Mouse (Mus musculus) limb, embryonic 12.5 days (tissue): Measurements from ENCODE around the gene Ern1. TPM values are rescaled to one million over a fixed set of nuclear protein-coding genes. Genes with fewer than 3 reads are reported as not detected.
"Not testable (repeated sequence)": the region's sequence is repeated elsewhere in the genome, so short reads cannot be mapped to it uniquely, and the experiment has no call there.

Experiments
- ATAC-seq: fragments of 200-750 bp; cut with Nextera tagmentation; 2 replicates; pipeline ENCODE4 v1.8.0; 2017; ENCODE audit warnings: low read depth, moderate TSS enrichment; ENCODE audit not compliant: insufficient number of reproducible peaks, insufficient read depth, low FRiP score, low TSS enrichment
- H3K27ac ChIP-seq: fragments of 300-500 bp; sonication (generic); 2 replicates; pipeline ENCODE4 v1.5.1; 2016; ENCODE audit warnings: mild to moderate bottlenecking, moderate library complexity
- H3K27me3 ChIP-seq: fragments of 300-500 bp; sonication (generic); 2 replicates; pipeline ENCODE4 v1.6.1; 2016; ENCODE audit warnings: mild to moderate bottlenecking, moderate library complexity
- H3K36me3 ChIP-seq: fragments of 300-500 bp; sonication (generic); 2 replicates; pipeline ENCODE4 v1.6.1; 2016; ENCODE audit warnings: mild to moderate bottlenecking, moderate library complexity
- H3K4me1 ChIP-seq: fragments of 300-500 bp; sonication (generic); replicated peaks from 2 replicates; pipeline ENCODE4 v1.6.1; 2016
- H3K4me2 ChIP-seq: fragments of 300-500 bp; sonication (generic); 2 replicates; pipeline ENCODE4 v1.6.1; 2016; ENCODE audit warnings: mild to moderate bottlenecking, moderate library complexity
- H3K4me3 ChIP-seq: fragments of 300-500 bp; sonication (generic); replicated peaks from 2 replicates; pipeline ENCODE4 v1.5.1; 2016; ENCODE audit warnings: mild to moderate bottlenecking
- H3K9ac ChIP-seq: fragments of 300-500 bp; sonication (generic); replicated peaks from 2 replicates; pipeline ENCODE4 v1.6.1; 2016; ENCODE audit warnings: mild to moderate bottlenecking, moderate library complexity
- H3K9me3 ChIP-seq: fragments of 300-500 bp; sonication (generic); 2 replicates; pipeline ENCODE4 v1.6.1; 2016; ENCODE audit warnings: mild to moderate bottlenecking, moderate library complexity
- whole genome bisulfite sequencing: fragments of 180-500 bp; shearing (Covaris S2); methylation state at CpG from one replicate; pipeline ENCODE4 v1.1.7; 2016; 5-methylcytosine and 5-hydroxymethylcytosine counted together
- polyA plus RNA-seq: library from polyadenylated mRNA; unstranded; fragments of >200 nt; fragmentation: Nextera tagmentation; extraction: Ambion mirVana; gene quantifications from 2 replicates; pipeline ENCODE4 v1.2.1, GENCODE M21; 2016

Gene Ern1
- polyA plus RNA-seq, 1 experiment from 2014 or later: 7.9 TPM

- Histone ChIP-seq H3K4me2 (no peak overlapping the region), H3K27ac (no peak overlapping the region), H3K27me3 (no peaks in the 10 kb centered on the region), H3K9ac (no peak overlapping the region), H3K9me3 (no peaks in the 10 kb centered on the region), H3K36me3 (0 out of 2 replicates have a peak, but pooled peaks cover under 1% of the 10 kb centered on the region), H3K4me1 (peaks cover 16% of the 10 kb centered on the region), H3K4me3 (no peak overlapping the region)
- WGBS: 85% methylated on average over 5 of the region's 5 CpGs
- ATAC-seq: no peak
Observed at GRCm38 (mm10) chr11:106461145-106461932, 26.3 kb downstream of the Ern1 start.

DNA sequence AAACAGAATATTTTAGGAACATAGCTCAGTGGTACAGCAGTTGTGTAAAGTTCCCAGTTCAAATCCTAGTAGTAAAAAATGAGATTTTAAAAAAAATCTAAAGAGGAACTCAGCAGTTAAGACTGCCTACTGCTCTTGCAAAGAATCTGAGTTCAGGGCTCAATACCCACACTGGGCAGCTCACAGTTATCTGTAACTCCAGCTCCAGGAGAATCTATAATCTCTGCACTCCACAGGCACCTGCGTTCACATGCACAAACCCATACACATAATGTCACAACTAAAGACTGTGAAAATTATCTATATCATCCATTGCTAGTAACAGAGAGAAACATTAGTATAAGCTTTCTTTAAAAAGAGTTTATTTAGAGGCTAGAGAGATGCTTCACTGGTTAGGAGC, 27.0 kb downstream of the Ern1 start:
- H3K9me3 ChIP-seq: no peaks in the 10 kb centered on the region
- no peak for ATAC-seq
- H3K4me3 ChIP-seq: no peak overlapping the region
- H3K9ac ChIP-seq: no peak overlapping the region
- 93% methylated on average over 1 of the region's 1 CpGs for WGBS
- H3K36me3 ChIP-seq: 0 out of 2 replicates have a peak, but pooled peaks cover 4% of the 10 kb centered on the region
- peaks cover 10% of the 10 kb centered on the region; the same call in 1 of the 2 replicates for H3K4me1 ChIP-seq
- no peaks in the 10 kb centered on the region for H3K27me3 ChIP-seq
- H3K27ac ChIP-seq: no peak overlapping the region
- H3K4me2 ChIP-seq: no peak overlapping the region

DNA sequence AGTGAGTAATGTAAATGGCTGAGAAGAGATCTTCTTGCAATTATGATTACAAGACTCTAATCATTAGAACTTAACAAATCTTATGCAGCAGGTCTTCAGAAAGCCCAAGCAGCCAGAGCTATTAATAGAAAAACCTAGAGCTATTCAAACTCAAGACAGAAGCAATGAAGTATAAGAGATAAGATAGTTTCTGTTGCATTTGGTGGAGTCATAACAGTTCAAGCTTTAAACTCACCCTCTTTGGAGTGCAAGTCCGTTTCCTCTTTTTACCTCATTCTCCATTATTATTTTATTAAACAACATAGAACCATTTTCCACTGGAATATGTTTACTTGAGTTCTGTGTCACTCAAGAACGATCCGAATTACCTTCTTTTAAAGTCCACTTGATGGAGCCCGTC, 29.1 kb downstream of the Ern1 start:
- H3K4me3 ChIP-seq: no peak overlapping the region
- no peak for ATAC-seq
- H3K36me3 ChIP-seq: 0 out of 2 replicates have a peak, but pooled peaks cover 7% of the 10 kb centered on the region
- no peaks in the 10 kb centered on the region for H3K9me3 ChIP-seq
- 0 out of 2 replicates have a peak, but pooled peaks cover 3% of the 10 kb centered on the region for H3K4me1 ChIP-seq
- no peak overlapping the region for H3K27ac ChIP-seq
- no peak overlapping the region for H3K9ac ChIP-seq
- H3K27me3 ChIP-seq: no peaks in the 10 kb centered on the region
- WGBS: 88% methylated on average over 4 of the region's 4 CpGs
- no peak overlapping the region for H3K4me2 ChIP-seq

DNA sequence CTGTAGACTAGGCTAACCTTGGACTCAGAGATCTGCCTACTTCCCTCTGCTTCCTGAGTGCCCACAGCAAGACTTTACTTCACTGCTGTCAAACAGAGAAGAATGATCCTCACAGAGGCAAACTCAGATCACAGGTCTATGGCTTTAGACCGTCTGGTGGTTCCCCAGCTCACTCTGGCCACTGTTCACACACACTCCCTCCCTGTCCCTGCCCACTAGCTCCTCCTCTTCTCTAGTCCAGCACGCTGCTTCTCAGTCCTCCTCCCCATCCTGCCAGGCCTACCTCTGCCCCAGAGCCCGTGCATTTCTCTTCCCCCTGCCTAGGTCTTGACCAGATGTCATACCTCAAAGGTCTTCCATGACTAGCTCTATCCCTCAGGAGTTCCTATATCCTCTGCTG, 44.0 kb downstream of the Ern1 start:
- Histone ChIP-seq H3K9me3 (no peaks in the 10 kb centered on the region), H3K4me2 (no peak overlapping the region), H3K27me3 (no peaks in the 10 kb centered on the region), H3K9ac (no peak overlapping the region), H3K4me3 (no peak overlapping the region), H3K4me1 (0 out of 2 replicates have a peak, but pooled peaks cover 5% of the 10 kb centered on the region), H3K36me3 (no peaks in the 10 kb centered on the region), H3K27ac (no peak overlapping the region)
- no peak for ATAC-seq
- 30% methylated on average over 3 of the region's 3 CpGs for WGBS

- not testable (repeated sequence) for H3K4me1 ChIP-seq, H3K9ac ChIP-seq, H3K4me3 ChIP-seq, H3K27ac ChIP-seq, H3K9me3 ChIP-seq, H3K4me2 ChIP-seq, ATAC-seq, H3K27me3 ChIP-seq, H3K36me3 ChIP-seq
- WGBS: 96% methylated on average over 2 of the region's 2 CpGs
Observed at GRCm38 (mm10) chr11:106442564-106442963, 45.1 kb downstream of the Ern1 start.

DNA sequence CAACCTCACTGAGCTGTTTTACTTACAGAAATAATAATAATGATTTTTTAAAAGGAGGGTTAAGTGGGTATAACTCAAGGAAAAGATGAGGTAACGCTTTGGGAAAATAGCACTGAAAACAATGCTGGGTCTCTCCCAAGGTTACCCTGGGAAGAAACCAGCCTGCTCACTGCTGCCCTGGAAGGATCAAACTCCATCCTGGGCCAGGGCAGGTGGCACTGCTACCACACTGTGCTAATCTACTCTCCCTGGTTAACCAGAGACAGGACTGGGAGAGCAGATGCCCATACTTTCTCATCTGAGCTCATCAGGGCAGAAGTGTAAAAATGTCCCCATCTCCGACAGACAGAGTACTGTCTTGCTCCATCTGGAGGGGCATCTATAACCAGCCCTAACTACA, 47.3 kb downstream of the Ern1 start:
- H3K27me3 ChIP-seq: no peaks in the 10 kb centered on the region
- 0 out of 2 replicates have a peak, but pooled peaks cover 5% of the 10 kb centered on the region for H3K4me1 ChIP-seq
- 83% methylated on average over 2 of the region's 2 CpGs for WGBS
- no peak overlapping the region for H3K4me3 ChIP-seq
- no peak overlapping the region for H3K9ac ChIP-seq
- H3K9me3 ChIP-seq: no peaks in the 10 kb centered on the region
- no peak overlapping the region for H3K4me2 ChIP-seq
- H3K36me3 ChIP-seq: no peaks in the 10 kb centered on the region
- H3K27ac ChIP-seq: no peak overlapping the region
- no peak for ATAC-seq

GRCm38 (mm10) chr11:106439355-106439754, 48.3 kb downstream of the Ern1 start:
- no peaks in the 10 kb centered on the region for H3K36me3 ChIP-seq
- no peak for ATAC-seq
- 0 out of 2 replicates have a peak, but pooled peaks cover 5% of the 10 kb centered on the region for H3K4me1 ChIP-seq
- H3K4me2 ChIP-seq: no peak overlapping the region
- H3K4me3 ChIP-seq: no peak overlapping the region
- WGBS: 65% methylated on average over 3 of the region's 3 CpGs
- no peaks in the 10 kb centered on the region for H3K27me3 ChIP-seq
- H3K9me3 ChIP-seq: no peaks in the 10 kb centered on the region
- H3K9ac ChIP-seq: no peak overlapping the region
- peak overlapping the region; percentile 35; the same call in 1 of the 2 replicates for H3K27ac ChIP-seq

GRCm38 (mm10) chr11:106438524-106439177, 49.0 kb downstream of the Ern1 start:
- 26% methylated on average over 4 of the region's 4 CpGs for WGBS

GRCm38 (mm10) chr11:106437543-106437942, 50.1 kb downstream of the Ern1 start:
- no peak overlapping the region for H3K4me2 ChIP-seq
- no peak for ATAC-seq
- 91% methylated on average over 2 of the region's 2 CpGs for WGBS
- H3K36me3 ChIP-seq: no peaks in the 10 kb centered on the region
- 0 out of 2 replicates have a peak, but pooled peaks cover 5% of the 10 kb centered on the region for H3K4me1 ChIP-seq
- no peak overlapping the region for H3K27ac ChIP-seq
- no peak overlapping the region for H3K9ac ChIP-seq
- no peaks in the 10 kb centered on the region for H3K27me3 ChIP-seq
- H3K4me3 ChIP-seq: no peak overlapping the region
- no peaks in the 10 kb centered on the region for H3K9me3 ChIP-seq

More at GRCm38 (mm10) chr11:106438524-106439177, 49.0 kb downstream of the Ern1 start:
- Histone ChIP-seq H3K27me3 (no peaks in the 10 kb centered on the region), H3K4me3 (no peak overlapping the region), H3K4me1 (0 out of 2 replicates have a peak, but pooled peaks cover 5% of the 10 kb centered on the region), H3K36me3 (no peaks in the 10 kb centered on the region), H3K9ac (no peak overlapping the region; the same call in 1 of the 2 replicates), H3K9me3 (no peaks in the 10 kb centered on the region), H3K27ac (peak overlapping the region; percentile 35; the same call in 1 of the 2 replicates), H3K4me2 (no peak overlapping the region)
- ATAC-seq: no peak

DNA sequence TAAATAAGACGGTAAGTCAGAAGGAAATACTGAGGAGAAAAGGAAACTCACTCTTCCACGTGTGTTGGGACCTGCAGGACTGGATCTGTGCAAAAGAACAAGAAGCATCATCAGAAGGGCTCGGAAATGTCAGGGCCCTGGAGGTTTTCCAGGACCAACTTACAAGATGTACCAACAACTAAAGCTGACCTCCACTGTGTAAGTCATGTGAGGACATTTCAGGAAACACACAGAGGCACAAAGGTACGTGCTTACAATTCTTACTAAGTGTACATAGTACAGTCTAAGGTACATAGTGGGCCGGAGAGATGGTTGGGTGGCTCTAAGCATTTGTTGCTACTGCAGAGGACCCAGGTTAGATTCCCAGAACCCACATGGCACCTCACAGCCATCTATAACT, 50.6 kb downstream of the Ern1 start:
- 91% methylated on average over 5 of the region's 5 CpGs for WGBS
- no peaks in the 10 kb centered on the region for H3K27me3 ChIP-seq
- H3K9me3 ChIP-seq: no peaks in the 10 kb centered on the region
- H3K4me2 ChIP-seq: no peak overlapping the region
- H3K36me3 ChIP-seq: no peaks in the 10 kb centered on the region
- no peak overlapping the region for H3K4me3 ChIP-seq
- no peak overlapping the region for H3K9ac ChIP-seq
- H3K27ac ChIP-seq: no peak overlapping the region
- H3K4me1 ChIP-seq: 0 out of 2 replicates have a peak, but pooled peaks cover 5% of the 10 kb centered on the region
- ATAC-seq: no peak

- H3K36me3 ChIP-seq: peaks cover 3% of the 10 kb centered on the region; the same call in 1 of the 2 replicates
- H3K9ac ChIP-seq: no peak overlapping the region
- WGBS: 93% methylated on average over 5 of the region's 5 CpGs
- H3K4me1 ChIP-seq: no peaks in the 10 kb centered on the region
- H3K27me3 ChIP-seq: no peaks in the 10 kb centered on the region
- no peak overlapping the region for H3K4me3 ChIP-seq
- H3K4me2 ChIP-seq: no peak overlapping the region
- H3K27ac ChIP-seq: no peak overlapping the region
- ATAC-seq: no peak
- H3K9me3 ChIP-seq: no peaks in the 10 kb centered on the region
Observed at GRCm38 (mm10) chr11:106430392-106430791, 57.3 kb downstream of the Ern1 start.
